Mouse (Mus musculus) adrenal gland, postnatal 25 days (tissue): Measurements from ENCODE around the gene Hbp1. TPM values are rescaled to one million over a fixed set of nuclear protein-coding genes. Genes with fewer than 3 reads are reported as not detected.

ENCODE experiments used
- DNase-seq: peaks from one replicate; pipeline ENCODE4 v3.0.0; 2021; ENCODE audit warnings: mixed read lengths
- long read RNA-seq: library from polyadenylated mRNA; stranded (forward); transcript quantifications from one replicate; pipeline ENCODE4 v2.0.0, GENCODE M21; 2021
- total RNA-seq: library from RNA; stranded (reverse); gene quantifications from 2 replicates; pipeline ENCODE4 v1.2.3, GENCODE M21; 2021

The Hbp1 gene
- 121 and 130 TPM in 2 replicates for total RNA-seq
- long read RNA-seq, transcript Hbp1-202 (11 exons, 3,142 nt): major isoform, 86 of 118 reads
- long read RNA-seq, partial matches to known transcripts: 29 of 118 reads
- long read RNA-seq, other reads (novel, unspliced or antisense): 2 of 118 reads

- DNase-seq: peak; percentile 95
These were observed at the start of gene Hbp1 for GRCm38 (mm10) chr12:31949759-31950658. Hbp1 (minus strand) TSS chr12:31950535.

DNA sequence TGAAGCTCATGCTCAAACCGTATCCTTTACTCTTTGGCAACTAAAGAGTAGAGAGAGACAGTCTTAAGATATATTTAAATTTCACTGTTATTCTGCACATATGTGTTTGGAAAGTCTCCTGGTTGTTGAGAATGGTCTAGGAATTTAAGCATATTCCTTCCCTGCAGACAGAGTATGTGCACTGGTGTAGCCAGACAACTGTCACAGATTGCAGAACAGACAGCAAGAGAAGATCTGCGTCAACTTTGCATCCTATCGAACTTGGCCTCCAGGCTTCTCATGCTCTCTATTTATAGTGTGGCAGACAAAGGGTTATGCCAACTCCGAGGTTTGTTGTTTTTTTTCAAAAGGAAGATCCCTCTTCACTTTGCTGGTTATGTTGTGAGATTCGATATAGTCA lies 48.4 kb upstream of the Hbp1 start:
- no peak for DNase-seq

- no peak for DNase-seq
These were observed 47.1 kb upstream of the Hbp1 start for GRCm38 (mm10) chr12:31997328-31997878.

DNA sequence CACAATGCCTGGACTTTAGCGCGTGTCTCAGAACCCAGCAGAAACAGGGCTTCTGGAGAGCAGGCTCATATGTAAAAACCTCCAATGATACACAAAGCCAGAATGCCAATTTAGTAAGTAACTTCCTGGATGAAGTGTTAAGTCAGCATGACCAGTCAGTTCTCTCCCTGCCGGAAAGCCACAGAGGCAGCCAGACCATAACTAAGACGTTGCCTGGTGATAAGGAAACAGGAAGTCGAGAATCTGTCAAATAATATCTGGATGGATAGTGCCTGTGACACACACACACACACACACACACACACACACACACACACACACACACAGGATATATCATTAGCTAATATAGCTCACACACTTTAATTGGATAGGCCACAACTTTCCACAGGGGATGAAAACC lies 46.5 kb upstream of the Hbp1 start:
- no peak for DNase-seq

GRCm38 (mm10) chr12:31990575-31990974 lies 40.2 kb upstream of the Hbp1 start:
- no peak for DNase-seq

DNA sequence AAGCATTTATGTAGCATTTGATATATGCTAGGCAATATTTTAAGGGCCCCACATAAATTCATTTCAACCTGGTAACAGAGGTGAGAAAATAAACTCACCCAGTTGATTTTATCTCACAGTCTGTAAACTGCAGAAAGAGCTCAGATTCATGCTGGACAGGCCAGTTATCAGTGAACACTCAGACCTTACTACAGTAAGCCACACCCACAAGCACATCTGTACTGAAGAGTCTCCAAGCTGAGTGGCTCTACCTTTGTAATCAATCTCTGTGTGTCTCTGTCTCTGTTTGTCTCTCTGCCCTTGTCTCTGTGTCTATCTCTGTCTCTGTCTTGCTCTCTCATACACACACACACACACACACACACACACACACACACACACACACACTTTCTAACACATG lies 39.4 kb upstream of the Hbp1 start:
- DNase-seq: no peak

DNA sequence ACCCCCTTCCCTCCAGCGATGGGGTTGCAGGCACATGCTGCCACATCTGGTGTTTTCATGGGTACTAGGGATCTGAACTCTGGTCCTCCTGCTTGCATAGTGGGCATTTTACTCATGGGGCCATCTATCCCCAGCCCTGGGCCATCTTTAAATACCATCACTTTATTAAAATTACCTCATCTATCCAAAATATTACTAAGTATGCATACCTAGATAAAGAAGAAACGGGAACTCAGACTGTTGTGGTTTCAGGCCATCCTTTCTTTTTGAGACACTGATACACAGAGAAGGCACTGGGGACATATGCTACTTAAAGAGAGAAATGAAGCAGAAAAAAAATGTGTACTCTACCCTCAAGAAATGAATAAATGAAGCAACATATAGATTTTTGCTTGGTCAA lies 36.1 kb upstream of the Hbp1 start:
- DNase-seq: no peak

DNA sequence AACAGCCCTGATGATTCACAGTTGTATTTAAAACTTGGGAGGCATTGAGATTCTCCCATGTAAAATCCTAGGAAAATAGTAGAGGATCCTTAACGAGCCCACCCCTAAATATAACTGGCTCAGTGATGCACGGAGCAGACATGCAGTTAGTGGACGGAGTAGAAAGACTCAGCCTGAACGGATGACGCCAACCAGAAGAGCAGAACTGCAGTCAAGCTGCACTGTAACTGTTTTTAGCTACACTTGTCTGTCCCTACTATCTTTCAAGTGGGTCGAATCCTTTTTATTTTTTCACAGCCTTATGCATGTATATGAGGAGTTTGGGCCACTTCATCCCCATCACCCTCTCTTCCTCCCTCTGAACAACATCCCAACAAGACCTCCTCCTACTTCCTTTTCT lies 35.4 kb upstream of the Hbp1 start:
- no peak for DNase-seq

DNA sequence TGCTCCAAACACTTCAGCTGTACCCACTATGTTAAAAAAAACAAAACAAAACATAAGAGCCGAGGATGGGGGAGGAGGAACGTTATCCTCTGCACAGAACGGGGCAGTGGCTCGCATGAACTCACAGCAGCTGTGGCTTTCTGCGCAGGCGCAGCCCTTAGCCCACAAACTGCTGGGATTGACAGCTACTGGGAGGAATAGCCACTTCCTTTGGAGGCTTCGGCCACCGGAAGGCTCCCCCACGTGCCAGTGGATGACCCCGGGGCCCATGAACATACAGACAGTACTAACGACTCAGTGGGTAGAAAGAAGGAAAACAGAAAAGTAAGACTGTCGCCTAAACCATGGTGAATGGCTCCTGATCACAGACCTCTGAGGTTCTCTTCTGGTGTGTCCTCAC lies 34.3 kb upstream of the Hbp1 start:
- no peak for DNase-seq

- no peak for DNase-seq
These were observed 33.9 kb upstream of the Hbp1 start for GRCm38 (mm10) chr12:31984206-31984605.

DNA sequence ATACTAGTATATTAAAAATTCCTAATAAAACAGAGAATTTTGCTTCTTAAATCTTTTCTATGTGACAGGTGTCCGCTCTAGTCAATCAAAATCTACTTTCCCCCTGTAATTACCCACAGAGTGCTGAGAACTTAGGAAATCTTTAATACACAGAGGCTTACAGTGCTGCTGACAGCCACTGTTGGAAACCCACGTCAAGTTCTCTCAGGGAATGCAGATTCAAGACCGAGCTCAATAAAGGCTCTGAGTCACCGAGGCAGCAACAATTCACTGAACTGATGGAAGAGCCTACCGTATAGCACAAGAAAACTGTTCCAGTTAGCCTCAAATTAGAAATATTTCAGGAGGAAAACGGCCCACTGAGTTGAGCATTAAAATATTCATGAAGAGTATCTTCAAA lies 33.4 kb upstream of the Hbp1 start:
- DNase-seq: no peak

DNA sequence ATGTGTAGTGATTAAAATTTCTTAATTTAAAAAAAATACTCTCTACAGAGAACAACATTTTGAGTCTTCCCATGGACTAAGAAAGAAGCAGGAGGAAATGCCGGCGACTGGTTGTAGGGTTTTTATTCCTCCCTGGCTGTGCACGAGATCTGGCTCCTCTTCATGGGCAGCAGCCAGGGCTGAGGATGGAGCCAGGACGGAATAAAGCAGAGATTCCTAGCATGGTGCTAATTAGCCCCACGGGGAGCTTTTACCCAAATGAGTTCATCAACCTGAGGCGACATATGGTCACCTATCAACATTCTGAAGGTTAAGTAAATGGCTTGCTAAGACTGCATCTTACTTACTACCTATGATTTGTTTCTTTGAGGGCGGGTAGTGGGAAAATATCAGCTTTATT lies 32.9 kb upstream of the Hbp1 start:
- DNase-seq: no peak

- DNase-seq: no peak
These were observed 27.4 kb upstream of the Hbp1 start for GRCm38 (mm10) chr12:31977613-31978195.

- no peak for DNase-seq
These were observed 26.2 kb upstream of the Hbp1 start for GRCm38 (mm10) chr12:31976544-31976943.

DNA sequence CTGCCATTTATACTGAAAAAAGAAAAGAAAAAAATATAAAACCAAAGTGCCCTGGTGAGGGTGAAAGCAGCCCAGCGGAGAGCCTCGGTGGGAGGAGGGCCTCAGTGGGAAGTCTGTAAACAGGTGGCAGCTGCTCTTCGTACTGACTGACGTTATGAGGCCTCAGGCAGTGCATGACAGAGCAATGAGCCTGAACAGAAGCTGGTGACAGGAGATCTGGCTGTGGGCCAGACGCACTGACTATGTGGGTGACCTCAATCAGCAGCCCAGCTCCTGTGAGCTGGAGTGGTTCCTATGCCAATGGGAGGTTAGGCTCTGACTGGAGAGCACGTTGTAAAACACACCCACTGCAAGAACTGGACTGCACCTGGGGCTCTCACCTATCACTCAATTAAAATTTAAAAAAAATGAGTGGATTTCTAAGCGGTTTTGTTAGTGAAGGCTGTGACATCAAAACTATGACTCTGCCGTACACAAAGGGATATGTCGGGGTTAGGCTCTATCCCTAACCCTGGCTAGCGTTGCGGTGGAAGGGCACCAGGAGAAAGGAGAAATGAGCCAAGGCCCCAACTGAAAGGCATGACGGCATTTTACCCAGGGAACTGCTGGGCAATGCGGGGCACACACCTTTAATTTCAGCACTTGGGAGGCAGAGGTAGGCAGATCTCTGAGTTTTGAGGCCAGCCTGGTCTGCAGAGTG lies 23.3 kb upstream of the Hbp1 start:
- DNase-seq: peak; percentile 91

DNA sequence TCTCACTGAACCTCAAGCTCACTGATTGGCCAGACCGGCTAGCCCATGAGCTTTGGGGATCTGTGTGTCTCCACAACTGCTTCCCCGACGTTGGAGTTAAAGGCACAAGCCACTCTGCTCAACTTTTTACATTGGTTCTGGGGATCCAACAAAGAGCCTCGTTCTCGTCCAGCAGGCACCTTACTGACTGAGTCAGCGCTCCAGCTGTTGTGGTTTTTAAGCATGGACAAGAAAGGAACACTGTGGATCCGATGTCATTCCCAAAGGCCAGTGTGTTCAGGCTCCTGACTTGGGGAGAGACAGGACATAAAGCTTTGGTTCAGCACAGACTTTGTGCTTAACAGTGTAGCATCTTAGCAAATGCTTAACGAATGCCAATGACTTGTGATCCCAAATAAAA lies 21.2 kb upstream of the Hbp1 start:
- no peak for DNase-seq

DNA sequence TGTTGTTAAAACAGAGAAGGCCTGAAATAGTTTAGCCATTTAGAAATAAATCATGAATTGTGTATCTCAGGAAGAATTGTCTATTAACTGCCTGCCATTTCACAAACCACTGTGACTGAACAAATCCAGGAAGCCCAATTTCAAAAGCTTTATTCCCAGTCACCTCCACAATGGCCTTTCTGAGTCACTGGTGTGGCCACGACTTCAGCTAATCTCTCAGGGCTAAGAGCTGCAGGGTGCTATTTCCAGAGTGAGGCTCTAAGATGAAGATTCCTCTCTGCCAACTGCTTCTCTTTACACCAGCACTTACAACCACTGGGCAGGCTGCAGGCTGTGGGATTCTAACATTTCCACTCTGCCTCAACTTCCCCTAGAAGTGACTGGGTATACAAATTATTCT lies 18.8 kb upstream of the Hbp1 start:
- DNase-seq: no peak

DNA sequence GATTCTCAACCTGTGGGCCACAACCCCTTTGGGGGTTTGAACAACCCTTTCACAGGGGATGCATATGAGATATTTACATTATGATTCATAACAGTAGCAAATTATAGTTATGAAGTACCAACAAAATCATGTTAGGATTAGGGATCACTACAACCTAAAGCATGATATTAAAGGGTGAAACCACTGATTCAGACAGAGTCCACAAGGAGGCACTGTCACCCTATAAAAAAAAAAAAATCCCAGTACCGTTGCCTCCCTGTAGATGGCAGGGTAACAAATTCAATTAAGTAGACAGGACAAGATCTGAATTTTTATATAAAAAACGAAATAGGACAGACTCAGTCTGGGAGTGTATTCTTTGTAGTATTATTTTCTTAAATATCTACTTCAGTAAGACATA lies 17.2 kb upstream of the Hbp1 start:
- DNase-seq: no peak

DNA sequence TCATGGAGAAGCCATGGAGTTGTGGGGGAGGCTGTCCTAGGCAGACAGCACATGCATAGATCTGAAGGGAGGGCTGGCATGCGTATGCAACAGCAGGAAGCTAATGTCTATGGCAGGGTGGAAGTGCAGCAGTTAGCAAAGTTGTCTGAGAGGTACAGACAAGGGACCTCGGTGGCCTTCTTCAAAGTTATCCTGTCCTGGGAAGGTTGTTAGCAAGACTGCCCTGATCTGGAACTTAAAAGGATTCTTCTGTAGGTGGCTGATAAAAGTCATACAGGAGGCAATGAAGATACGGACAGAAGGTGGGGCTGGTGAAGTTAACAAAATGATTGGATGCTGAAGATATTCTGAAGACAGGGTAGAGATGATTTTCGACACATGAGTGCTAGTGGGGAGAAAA lies 16.1 kb upstream of the Hbp1 start:
- no peak for DNase-seq

DNA sequence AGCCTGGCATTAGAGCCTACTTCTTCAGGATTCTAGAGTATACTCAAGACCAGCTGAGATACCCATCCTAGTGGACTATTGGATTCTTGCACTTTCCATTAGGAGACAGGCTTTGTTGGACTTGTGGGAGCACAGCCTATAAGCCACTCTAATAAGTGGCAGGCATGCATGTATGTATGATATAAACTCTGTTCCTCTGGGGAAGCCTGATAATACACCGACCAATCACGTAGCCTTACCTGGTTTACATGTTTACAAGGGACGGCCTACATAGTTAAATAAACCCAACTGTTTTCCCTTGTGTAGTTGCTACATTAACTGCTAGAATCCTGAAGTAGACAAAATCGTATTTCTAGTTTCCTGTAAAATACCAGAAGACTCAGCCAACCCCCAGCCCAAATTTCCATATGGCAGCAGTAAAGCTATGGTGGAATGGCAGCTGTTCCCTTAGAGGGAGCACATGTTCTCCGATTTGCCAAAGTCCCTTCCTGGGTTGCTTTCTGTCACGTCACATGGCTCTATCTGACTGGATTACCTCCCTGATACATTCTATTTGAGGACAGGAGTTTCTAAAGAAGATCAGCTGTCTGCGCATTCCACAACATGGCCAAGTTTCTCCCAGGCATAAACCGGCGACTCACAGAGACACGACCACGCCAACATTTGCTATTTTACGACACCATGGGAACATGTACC lies 15.3 kb upstream of the Hbp1 start:
- DNase-seq: no peak

DNA sequence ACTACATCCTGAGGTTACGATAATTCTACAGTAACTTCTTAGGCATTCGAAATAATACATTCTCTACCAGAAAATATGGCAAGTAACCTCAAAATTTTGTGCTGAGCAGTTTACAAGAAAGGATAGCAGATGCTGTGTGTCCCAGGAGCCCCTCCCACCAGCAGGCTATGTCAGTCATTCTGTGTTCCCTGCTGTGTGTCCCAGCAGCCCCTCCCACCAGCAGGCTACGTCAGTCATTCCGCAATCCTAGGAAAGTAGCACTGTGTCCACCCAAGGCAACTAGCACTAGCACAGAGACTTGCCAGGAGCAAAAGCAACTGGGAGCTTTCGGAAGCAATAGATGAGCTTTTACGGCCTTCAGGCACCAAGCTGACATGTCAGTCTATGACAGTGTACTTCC lies 13.7 kb upstream of the Hbp1 start:
- DNase-seq: no peak

GRCm38 (mm10) chr12:31955843-31956242 lies 5.5 kb upstream of the Hbp1 start:
- no peak for DNase-seq
